Mouse (Mus musculus) MEL (cell line): ENCODE measurements at regions not wholly inside any gene's neighbourhood (a gene's known extent, or its start where the extent isn't known, plus 50 kb on each side); places are given as distances from the start of the nearest gene placed in this dataset.

Experiments
- CTCF ChIP-seq, 3 experiments: IDR thresholded peaks in 2 of 3; conservative IDR thresholded peaks in 1 of 3; 2 replicates each; pipeline ENCODE4 v1.5.1; 2011 to 2012; ENCODE audit warnings: low read length in 3 of 3, low read depth in 2 of 3, mild to moderate bottlenecking in 2 of 3, improper control_type of control experiment in 1 of 3, inconsistent platforms in 1 of 3, mixed read lengths in 1 of 3, moderate library complexity in 1 of 3; ENCODE audit not compliant: control insufficient read depth in 1 of 3, insufficient read depth in 1 of 3, poor library complexity in 1 of 3, severe bottlenecking in 1 of 3
- EP300 ChIP-seq, 2 experiments: IDR thresholded peaks; 2 replicates each; pipeline ENCODE4 v1.6.1; 2011; ENCODE audit warnings: improper control_type of control experiment in 2 of 2, low read length in 2 of 2, low read depth in 1 of 2, mild to moderate bottlenecking in 1 of 2
- MEF2A ChIP-seq: IDR thresholded peaks from 2 replicates; pipeline ENCODE4 v1.6.1; 2014; ENCODE audit warnings: low read depth, mild to moderate bottlenecking, inconsistent platforms, low read length, improper control_type of control experiment; ENCODE audit not compliant: poor library complexity, insufficient replicate concordance, severe bottlenecking; ENCODE audit errors: extremely low read depth
- MXI1 ChIP-seq: IDR thresholded peaks from 2 replicates; pipeline ENCODE4 v1.6.1; 2011; ENCODE audit warnings: mild to moderate bottlenecking, low read depth, low read length, improper control_type of control experiment
- MYB ChIP-seq: IDR thresholded peaks from 2 replicates; pipeline ENCODE4 v1.6.1; 2011; ENCODE audit warnings: mild to moderate bottlenecking, low read depth, low read length, improper control_type of control experiment
- NELFE ChIP-seq: IDR thresholded peaks from 2 replicates; pipeline ENCODE4 v1.6.1; 2011; ENCODE audit warnings: low read depth, low read length, improper control_type of control experiment
- POLR2A ChIP-seq, 2 experiments: IDR thresholded peaks; 2 replicates each; pipeline ENCODE4 v1.6.1; 2011 to 2012; ENCODE audit warnings: low read length in 2 of 2, mild to moderate bottlenecking in 2 of 2, control low read depth in 1 of 2, improper control_type of control experiment in 1 of 2, low read depth in 1 of 2, moderate library complexity in 1 of 2; ENCODE audit not compliant: control insufficient read depth in 1 of 2, insufficient read depth in 1 of 2, poor library complexity in 1 of 2
- RCOR1 ChIP-seq: IDR thresholded peaks from 2 replicates; pipeline ENCODE4 v1.6.1; 2012; ENCODE audit warnings: low read depth, mild to moderate bottlenecking, inconsistent platforms, low read length, improper control_type of control experiment
- USF1 ChIP-seq: IDR thresholded peaks from 2 replicates; pipeline ENCODE4 v1.6.1; 2014; ENCODE audit warnings: low read depth, mild to moderate bottlenecking, inconsistent platforms, low read length, improper control_type of control experiment, moderate library complexity
- USF2 ChIP-seq, 2 experiments: IDR thresholded peaks; 2 replicates each; pipeline ENCODE4 v1.6.1; 2011 to 2012; ENCODE audit warnings: improper control_type of control experiment in 2 of 2, low read length in 2 of 2, borderline replicate concordance in 1 of 2, inconsistent platforms in 1 of 2, low read depth in 1 of 2, mild to moderate bottlenecking in 1 of 2; ENCODE audit not compliant: insufficient read depth in 1 of 2
- ZNF384 ChIP-seq: IDR thresholded peaks from 2 replicates; pipeline ENCODE4 v1.6.1; 2012; ENCODE audit warnings: low read depth, mild to moderate bottlenecking, inconsistent platforms, low read length, improper control_type of control experiment

GRCm38 (mm10) chr5:133940030-133940429, 159.5 kb upstream of the Castor2 start:
- TF ChIP-seq CTCF (IDR thresholded peaks at IDR 0.05 in 2 of 3, conservative IDR thresholded peaks at IDR 0.05 in 1 of 3; ENCODE audit: control insufficient read depth in 1 of 3, insufficient read depth in 1 of 3, low read depth in 2 of 3, low read length in 3 of 3, poor library complexity in 1 of 3, severe bottlenecking in 1 of 3) (no peak), EP300 (IDR thresholded peaks at IDR 0.05; ENCODE audit: low read depth in 1 of 2, low read length in 2 of 2) (no peak), RCOR1 (no peak), USF2 (IDR thresholded peaks at IDR 0.05; ENCODE audit: borderline replicate concordance in 1 of 2, insufficient read depth in 1 of 2, low read depth in 1 of 2, low read length in 2 of 2) (no peak), ZNF384 (no peak), MYB (no peak), NELFE (no peak), MXI1 (no peak), POLR2A (IDR thresholded peaks at IDR 0.05; ENCODE audit: control insufficient read depth in 1 of 2, insufficient read depth in 1 of 2, low read depth in 1 of 2, low read length in 2 of 2, poor library complexity in 1 of 2) (no peak), MEF2A (no peak), USF1 (no peak)
